In genomic region chr11:22971835-22972709, GRCm38 (mm10) we compare ENCODE assay signal across 8 mouse cellular contexts. TPM values are rescaled to one million over a fixed set of nuclear protein-coding genes. Genes with fewer than 3 reads are reported as not detected.
DNase-seq lines count a peak whose midpoint lies in the region; ATAC-seq and TF ChIP-seq lines count a peak whose summit lies in the region.

Gene Zrsr1 (plus strand): TSS chr11:22972005.

- peak within 1 kb of the TSS; percentile 60 for H3K9ac ChIP-seq in embryonic facial prominence, embryonic 11.5 days (replicated peaks; ENCODE audit: low read length)
- peak within 1 kb of the TSS; percentile 62 for H3K9ac ChIP-seq in limb, embryonic 14.5 days (ENCODE audit: low read depth, low read length, severe bottlenecking)
- peak within 1 kb of the TSS; percentile 61 for H3K9ac ChIP-seq in midbrain, embryonic 15.5 days

- H3K36me3 ChIP-seq in embryonic facial prominence, embryonic 11.5 days (replicated peaks; ENCODE audit: control insufficient read depth, insufficient read depth, low read depth, low read length), result no peaks in the 10 kb centered on the region; the same call in 1 of the 2 replicates
- H3K36me3 ChIP-seq in limb, embryonic 14.5 days (ENCODE audit: control insufficient read depth, insufficient read depth, low read length), result peaks cover 15% of the 10 kb centered on the region; the same call in 1 of the 2 replicates
- H3K36me3 ChIP-seq in midbrain, embryonic 15.5 days (replicated peaks), result no peaks in the 10 kb centered on the region; the same call in 1 of the 2 replicates

- no peak within 1 kb of the TSS for H3K27ac ChIP-seq in embryonic facial prominence, embryonic 11.5 days (replicated peaks; ENCODE audit: low read depth, low read length)
- peak within 1 kb of the TSS; percentile 76; the same call in 1 of the 2 replicates for H3K27ac ChIP-seq in limb, embryonic 14.5 days (replicated peaks; ENCODE audit: low read depth, low read length)
- H3K27ac ChIP-seq in midbrain, embryonic 15.5 days, result peak within 1 kb of the TSS; percentile 76

- no peak for TF ChIP-seq POLR2A in limb, embryonic 14.5 days (IDR thresholded peaks at IDR 0.05; ENCODE audit: borderline replicate concordance, extremely low read depth, insufficient read depth, insufficient read length)

- DNase-seq in 3T3-L1 (ENCODE audit: low read depth, low spot score), result peak; percentile 69
- peak; percentile 78 for DNase-seq in adrenal gland, postnatal 14 days
- peak; percentile 64 for DNase-seq in embryonic facial prominence, embryonic 11.5 days (ENCODE audit: low spot score)
- DNase-seq in heart, adult 18-20 months, result peak; percentile 80 to 83
- DNase-seq in kidney, adult 18-20 months, result peak; percentile 80
- peak; percentile 65 for DNase-seq in limb, embryonic 14.5 days (ENCODE audit: low spot score)
- DNase-seq in spleen, postnatal 10 days (ENCODE audit: low spot score in 2 of 2), result peak; percentile 55 to 69

- no peaks in the 10 kb centered on the region for H3K27me3 ChIP-seq in embryonic facial prominence, embryonic 11.5 days (ENCODE audit: control insufficient read depth, insufficient read depth, low read length)
- H3K27me3 ChIP-seq in limb, embryonic 14.5 days (ENCODE audit: control insufficient read depth, insufficient read depth, low read length), result no peaks in the 10 kb centered on the region
- H3K27me3 ChIP-seq in midbrain, embryonic 15.5 days (replicated peaks), result no peaks in the 10 kb centered on the region

- H3K4me2 ChIP-seq in embryonic facial prominence, embryonic 11.5 days (ENCODE audit: low read depth, low read length), result peak within 1 kb of the TSS; percentile 69
- peak within 1 kb of the TSS; percentile 62 for H3K4me2 ChIP-seq in limb, embryonic 14.5 days (replicated peaks; ENCODE audit: low read depth, low read length, severe bottlenecking)
- peak within 1 kb of the TSS; percentile 58 for H3K4me2 ChIP-seq in midbrain, embryonic 15.5 days

- 53% methylated on average over 56 of the region's 56 CpGs for WGBS in embryonic facial prominence, embryonic 11.5 days
- 50% methylated on average over 56 of the region's 56 CpGs for WGBS in limb, embryonic 14.5 days
- WGBS in midbrain, embryonic 15.5 days, result 51% methylated on average over 56 of the region's 56 CpGs

- ATAC-seq in embryonic facial prominence, embryonic 11.5 days (replicated peaks; ENCODE audit: insufficient number of reproducible peaks, low FRiP score, low TSS enrichment, low read depth), result peak; percentile 70
- ATAC-seq in limb, embryonic 14.5 days (ENCODE audit: low FRiP score, low read depth), result peak; percentile 78
- peak; percentile 89 for ATAC-seq in midbrain, embryonic 15.5 days (replicated peaks)

- H3K9me3 ChIP-seq in embryonic facial prominence, embryonic 11.5 days (replicated peaks; ENCODE audit: control insufficient read depth, low read length), result peaks cover 2% of the 10 kb centered on the region; the same call in 1 of the 2 replicates
- peaks cover 39% of the 10 kb centered on the region for H3K9me3 ChIP-seq in limb, embryonic 14.5 days (ENCODE audit: control insufficient read depth, low read length)
- peaks cover 3% of the 10 kb centered on the region for H3K9me3 ChIP-seq in midbrain, embryonic 15.5 days

- H3K4me1 ChIP-seq in embryonic facial prominence, embryonic 11.5 days (ENCODE audit: control insufficient read depth, insufficient read depth, low read length), result no peaks in the 10 kb centered on the region
- H3K4me1 ChIP-seq in limb, embryonic 14.5 days (ENCODE audit: control insufficient read depth, insufficient read depth, low read length), result peaks cover 14% of the 10 kb centered on the region
- peaks cover 27% of the 10 kb centered on the region for H3K4me1 ChIP-seq in midbrain, embryonic 15.5 days

- peak within 1 kb of the TSS; percentile 55 for H3K4me3 ChIP-seq in embryonic facial prominence, embryonic 11.5 days (ENCODE audit: low read depth, low read length)
- H3K4me3 ChIP-seq in limb, embryonic 14.5 days (replicated peaks; ENCODE audit: low read length), result peak within 1 kb of the TSS; percentile 54
- peak within 1 kb of the TSS; percentile 57 for H3K4me3 ChIP-seq in midbrain, embryonic 15.5 days

RNA-seq across cellular contexts. Expression of gene Zrsr1, which starts in this region (rescaled TPM):
- total RNA-seq in adrenal gland, postnatal 14 days (2021), result 25.6 and 28.3 TPM in 2 replicates
- polyA plus RNA-seq in embryonic facial prominence, embryonic 11.5 days (2014; fragmentation: Nextera tagmentation; extraction: Ambion mirVana), result 4.8 TPM in 2 replicates
- 10 to 100 TPM; 18.5 to 19.3 TPM for total RNA-seq in heart, adult 18-20 months (2021)
- polyA plus RNA-seq in limb, embryonic 14.5 days (2012; rRNA removed), result 4.4 and 8.1 TPM in 2 replicates
- 2.5 and 3.2 TPM in 2 replicates for polyA plus RNA-seq in limb, embryonic 14.5 days (2014; fragmentation: Nextera tagmentation; extraction: Ambion mirVana)
- 7.0 and 7.6 TPM in 2 replicates for polyA plus RNA-seq in midbrain, embryonic 15.5 days (2015; fragmentation: Nextera tagmentation; extraction: Ambion mirVana)
